Mouse (Mus musculus) kidney, postnatal 0 days (tissue): ENCODE measurements at regions not wholly inside any gene's neighbourhood (a gene's known extent, or its start where the extent isn't known, plus 50 kb on each side); places are given as distances from the start of the nearest gene placed in this dataset.

Source experiments
- ATAC-seq: fragments of 200-750 bp; cut with Nextera tagmentation; replicated peaks from 2 replicates; pipeline ENCODE4 v1.8.0; 2017; ENCODE audit warnings: low read depth, moderate number of reproducible peaks, moderate TSS enrichment, moderate library complexity; ENCODE audit not compliant: low FRiP score
- DNase-seq: peaks from one replicate; pipeline ENCODE4 v3.0.0-alpha.2; 2016; ENCODE audit warnings: low spot score
- H3K27ac ChIP-seq: fragments of 300-500 bp; sonication (generic); 2 replicates; pipeline ENCODE4 v1.5.1; 2014; ENCODE audit warnings: mild to moderate bottlenecking
- H3K27me3 ChIP-seq: fragments of 300-500 bp; sonication (generic); 2 replicates; pipeline ENCODE4 v1.6.1; 2014; ENCODE audit warnings: low read length, mixed read lengths; ENCODE audit not compliant: insufficient read depth
- H3K36me3 ChIP-seq: fragments of 300-500 bp; sonication (generic); 2 replicates; pipeline ENCODE4 v1.6.1; 2014; ENCODE audit warnings: low read length, mixed read lengths; ENCODE audit not compliant: insufficient read depth
- H3K4me1 ChIP-seq: fragments of 300-500 bp; sonication (generic); replicated peaks from 2 replicates; pipeline ENCODE4 v1.6.1; 2014; ENCODE audit warnings: antibody characterized with exemption, low read length, mixed read lengths; ENCODE audit not compliant: insufficient read depth
- H3K4me2 ChIP-seq: fragments of 300-500 bp; sonication (generic); 2 replicates; pipeline ENCODE4 v1.6.1; 2014; ENCODE audit warnings: mild to moderate bottlenecking, low read length, moderate library complexity, mixed read lengths
- H3K4me3 ChIP-seq: fragments of 300-500 bp; sonication (generic); replicated peaks from 2 replicates; pipeline ENCODE4 v1.5.1; 2014; ENCODE audit warnings: low read depth, low read length
- H3K9ac ChIP-seq: fragments of 300-500 bp; sonication (generic); 2 replicates; pipeline ENCODE4 v1.6.1; 2014; ENCODE audit warnings: low read depth, low read length
- H3K9me3 ChIP-seq: fragments of 300-500 bp; sonication (generic); replicated peaks from 2 replicates; pipeline ENCODE4 v1.6.1; 2016; ENCODE audit warnings: low read length, inconsistent platforms, mixed read lengths
- CTCF ChIP-seq: IDR thresholded peaks from 2 replicates; pipeline ENCODE4 v1.5.1; 2016; ENCODE audit warnings: antibody characterized with exemption, low read depth, mild to moderate bottlenecking, moderate library complexity
- WGBS: fragments of 180-500 bp; shearing (Covaris S2); extraction: QIAGEN DNeasy Blood & Tissue Kit; methylation state at CpG from one replicate; pipeline ENCODE4 v1.1.7; 2014; 5-methylcytosine and 5-hydroxymethylcytosine counted together

- DNase-seq = no peak
- Histone ChIP-seq H3K9me3 (no peaks in the 10 kb centered on the region), H3K27me3 (no peaks in the 10 kb centered on the region), H3K9ac (no peak overlapping the region), H3K36me3 (no peaks in the 10 kb centered on the region), H3K4me1 (no peaks in the 10 kb centered on the region), H3K27ac (no peak overlapping the region), H3K4me2 (no peak overlapping the region), H3K4me3 (no peak overlapping the region)
- TF ChIP-seq CTCF = no peak
- WGBS = 69% methylated on average over 4 of the region's 4 CpGs
- ATAC-seq = no peak
Measured at GRCm38 (mm10) chr10:38629907-38630505, 191.6 kb downstream of the Rfpl4b start.

GRCm38 (mm10) chr10:38623399-38623798 is 198.2 kb downstream of the Rfpl4b start:
- H3K36me3 ChIP-seq = no peaks in the 10 kb centered on the region
- WGBS = 91% methylated on average over 1 of the region's 1 CpGs
- no peak overlapping the region for H3K4me3 ChIP-seq
- ATAC-seq = no peak
- DNase-seq = no peak
- no peak for TF ChIP-seq CTCF
- H3K4me1 ChIP-seq = no peaks in the 10 kb centered on the region
- no peak overlapping the region for H3K27ac ChIP-seq
- no peaks in the 10 kb centered on the region for H3K9me3 ChIP-seq
- H3K27me3 ChIP-seq = no peaks in the 10 kb centered on the region
- H3K9ac ChIP-seq = no peak overlapping the region
- no peak overlapping the region for H3K4me2 ChIP-seq

DNA sequence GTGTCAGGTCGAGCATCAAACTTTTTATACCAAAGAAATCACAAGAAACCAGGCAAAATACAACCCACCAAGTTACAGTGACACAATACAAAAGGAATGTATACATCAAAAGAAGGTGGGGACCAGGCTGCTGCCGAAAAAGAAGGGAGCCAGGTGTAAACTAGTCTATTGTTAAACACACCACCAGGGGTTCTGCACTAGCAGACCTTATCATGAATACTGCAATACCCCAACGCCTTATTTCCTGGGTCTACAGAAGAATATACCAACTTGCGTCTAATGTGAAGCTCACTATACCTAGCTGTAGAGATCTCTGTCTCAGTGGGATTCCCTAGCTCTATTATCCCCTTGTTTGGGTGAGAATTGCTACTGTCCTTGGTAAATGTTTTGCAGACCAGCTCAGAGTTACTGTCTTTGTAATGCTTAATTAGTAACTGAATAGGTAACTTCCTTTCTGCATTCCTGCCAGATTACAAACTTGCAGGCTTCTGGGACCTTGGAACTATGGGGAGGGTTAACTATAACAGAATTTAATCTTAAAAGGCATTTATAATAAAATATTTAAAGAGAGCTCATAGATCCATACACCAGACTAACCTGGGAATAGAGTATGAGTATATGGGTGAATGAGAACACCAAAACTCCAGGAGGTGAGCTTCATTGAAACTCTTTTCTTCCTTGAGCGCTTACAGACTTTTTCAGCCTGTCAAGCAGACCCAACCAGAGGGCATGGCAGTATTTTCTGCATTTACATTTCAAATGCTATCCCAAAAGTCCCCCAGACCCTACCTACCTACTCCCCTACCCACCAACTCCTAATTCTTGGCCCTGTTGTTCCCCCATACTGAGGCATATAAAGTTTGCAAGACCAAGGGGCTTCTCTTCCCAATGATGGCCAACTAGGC is 211.7 kb downstream of the Rfpl4b start:
- H3K4me1 ChIP-seq = no peaks in the 10 kb centered on the region
- ATAC-seq (no peak), DNase-seq (no peak)
- H3K4me3 ChIP-seq = no peak overlapping the region
- no peak for TF ChIP-seq CTCF
- H3K9ac ChIP-seq = no peak overlapping the region
- no peaks in the 10 kb centered on the region for H3K27me3 ChIP-seq
- H3K4me2 ChIP-seq = no peak overlapping the region
- WGBS = 69% methylated on average over 5 of the region's 5 CpGs
- H3K9me3 ChIP-seq = no peaks in the 10 kb centered on the region
- no peak overlapping the region for H3K27ac ChIP-seq
- H3K36me3 ChIP-seq = no peaks in the 10 kb centered on the region

GRCm38 (mm10) chr10:38586061-38586460 is 235.5 kb downstream of the Rfpl4b start:
- TF ChIP-seq CTCF = no peak
- Histone ChIP-seq H3K27me3 (no peaks in the 10 kb centered on the region), H3K27ac (no peak overlapping the region), H3K9ac (no peak overlapping the region), H3K4me3 (no peak overlapping the region), H3K4me1 (no peaks in the 10 kb centered on the region), H3K9me3 (no peaks in the 10 kb centered on the region), H3K36me3 (no peaks in the 10 kb centered on the region), H3K4me2 (no peak overlapping the region)
- ATAC-seq (no peak), DNase-seq (no peak)
- 67% methylated on average over 2 of the region's 2 CpGs for WGBS

- Histone ChIP-seq H3K9me3 (no peaks in the 10 kb centered on the region), H3K36me3 (no peaks in the 10 kb centered on the region), H3K9ac (no peak overlapping the region), H3K27ac (no peak overlapping the region), H3K27me3 (no peaks in the 10 kb centered on the region), H3K4me3 (no peak overlapping the region), H3K4me1 (no peaks in the 10 kb centered on the region), H3K4me2 (no peak overlapping the region)
- no peak for TF ChIP-seq CTCF
- WGBS = 69% methylated on average over 1 of the region's 1 CpGs
- ATAC-seq = no peak
- DNase-seq = no peak
Measured at GRCm38 (mm10) chr10:38575726-38576125, 245.9 kb downstream of the Rfpl4b start.

GRCm38 (mm10) chr10:38573728-38574127 is 247.9 kb downstream of the Rfpl4b start:
- TF ChIP-seq CTCF = no peak
- DNase-seq = no peak
- no peak for ATAC-seq
- Histone ChIP-seq H3K9ac (no peak overlapping the region), H3K9me3 (no peaks in the 10 kb centered on the region), H3K36me3 (no peaks in the 10 kb centered on the region), H3K4me3 (no peak overlapping the region), H3K27ac (no peak overlapping the region), H3K4me1 (no peaks in the 10 kb centered on the region), H3K4me2 (no peak overlapping the region), H3K27me3 (no peaks in the 10 kb centered on the region)
- 84% methylated on average over 1 of the region's 1 CpGs for WGBS
